ENCODE assay signal across 18 mouse cellular contexts in the genomic region with DNA sequence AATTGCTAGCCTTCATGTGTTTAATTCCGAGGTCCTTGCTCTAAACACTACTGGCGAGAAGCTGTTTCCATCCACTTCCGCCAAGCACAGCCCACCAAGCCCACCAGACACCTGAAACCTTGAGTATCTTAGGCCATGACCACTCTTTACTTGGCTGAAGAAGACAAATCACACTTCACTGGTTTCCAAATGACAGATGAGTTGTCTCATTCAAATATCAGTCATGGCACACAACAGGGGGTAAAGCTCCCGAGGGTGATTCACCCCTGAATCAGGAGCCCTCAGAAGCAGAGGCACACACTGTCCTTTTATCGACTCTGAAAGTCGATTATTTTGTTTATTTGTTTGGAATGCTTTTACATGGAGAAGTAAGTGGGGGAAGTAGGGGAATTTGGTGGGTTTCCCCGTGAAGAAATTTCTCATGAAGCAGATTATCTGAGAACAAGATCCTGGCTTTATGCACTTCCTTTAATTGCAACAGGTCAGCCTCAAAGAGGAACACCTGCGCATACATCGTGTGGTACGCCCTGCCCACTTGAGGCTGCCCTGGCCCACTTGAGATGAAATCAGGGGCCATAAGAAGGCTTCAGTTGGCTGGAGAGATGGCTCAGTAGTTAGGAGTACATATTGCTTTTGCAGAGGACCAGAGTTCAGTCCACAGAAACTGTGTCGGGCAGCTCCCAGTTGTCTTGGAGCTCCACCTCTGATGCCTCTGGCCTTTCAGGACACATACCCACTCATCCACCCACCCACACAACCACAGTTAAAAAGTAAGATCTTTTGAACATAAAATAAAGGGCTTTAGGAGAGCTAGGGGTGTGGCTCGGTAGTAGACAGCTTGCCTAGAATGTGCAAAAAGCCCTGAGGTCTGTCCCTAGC. TPM values are rescaled to one million over a fixed set of nuclear protein-coding genes. Genes with fewer than 3 reads are reported as not detected.
DNase-seq lines count a peak whose midpoint lies in the region; ATAC-seq and TF ChIP-seq lines count a peak whose summit lies in the region.
"Had no signal": no experiment of that assay in that cellular context is flagged by ENCODE, and none has a peak within 500 bp of the region (broad histone marks: within the 10 kb centered on the region; RNA-seq: fewer than 3 reads in every experiment).

No protein-coding gene starts in this region.

- H3K79me2 ChIP-seq in MEL (ENCODE audit: control insufficient read depth, insufficient read depth, low read length, poor library complexity), result no peaks in the 10 kb centered on the region

- no peak for TF ChIP-seq RAD21 in MEL (IDR thresholded peaks at IDR 0.05; ENCODE audit: low read depth, low read length)

- no peaks in the 10 kb centered on the region for H3K36me3 ChIP-seq in heart, embryonic 13.5 days
- H3K36me3 ChIP-seq in lung, embryonic 16.5 days (ENCODE audit: control insufficient read depth, insufficient read depth, low read length), result no peaks in the 10 kb centered on the region
- H3K36me3 ChIP-seq in MEL (ENCODE audit: control insufficient read depth in 1 of 2, insufficient read depth in 2 of 2, low read length in 2 of 2), result peaks cover 3 to 28% of the 10 kb centered on the region in 2 experiments; a peak in 2 of 4 replicates
- H3K36me3 ChIP-seq: midbrain, embryonic 15.5 days had no signal

- TF ChIP-seq EP300 in MEL (IDR thresholded peaks at IDR 0.05; ENCODE audit: low read depth in 1 of 2, low read length in 2 of 2), result 0 out of 4 replicates have a peak, but pooled peaks of 1 of the 2 experiments have one; percentile 8

- ATAC-seq in heart, embryonic 13.5 days (ENCODE audit: extremely low read depth, insufficient number of reproducible peaks, low FRiP score, low TSS enrichment), result no peak
- ATAC-seq in lung, embryonic 16.5 days (ENCODE audit: low read depth), result peak; percentile 61; the same call in 1 of the 2 replicates
- ATAC-seq in megakaryocyte, adult 5-6 weeks (ENCODE audit: poor library complexity, severe bottlenecking), result peak; percentile 85
- ATAC-seq: hindbrain, embryonic 16.5 days; midbrain, embryonic 15.5 days had no signal

- no peak for TF ChIP-seq POLR2A in MEL (IDR thresholded peaks at IDR 0.05; ENCODE audit: control insufficient read depth in 1 of 2, insufficient read depth in 1 of 2, low read depth in 1 of 2, low read length in 2 of 2, poor library complexity in 1 of 2)

- TF ChIP-seq CTCF in MEL (IDR thresholded peaks at IDR 0.05 in 2 of 3, conservative IDR thresholded peaks at IDR 0.05 in 1 of 3; ENCODE audit: control insufficient read depth in 1 of 3, insufficient read depth in 1 of 3, low read depth in 2 of 3, low read length in 3 of 3, poor library complexity in 1 of 3, severe bottlenecking in 1 of 3), result no peak

- no peak overlapping the region for H3K4me3 ChIP-seq in heart, embryonic 13.5 days
- H3K4me3 ChIP-seq in lung, embryonic 16.5 days (ENCODE audit: low read length), result no peak overlapping the region
- peak overlapping the region; percentile 3 to 9; a peak in 1 of 4 replicates for H3K4me3 ChIP-seq in MEL (ENCODE audit: control insufficient read depth in 1 of 2, insufficient read depth in 1 of 2, low read depth in 2 of 2, low read length in 2 of 2)
- H3K4me3 ChIP-seq: midbrain, embryonic 15.5 days had no signal

- 0 out of 2 replicates have a peak overlapping the region, but pooled peaks have one; percentile 53 for H3K27ac ChIP-seq in heart, embryonic 13.5 days (replicated peaks)
- no peak overlapping the region for H3K27ac ChIP-seq in lung, embryonic 16.5 days (ENCODE audit: low read length)
- peak overlapping the region; percentile 90 for H3K27ac ChIP-seq in MEL (ENCODE audit: control insufficient read depth, low read depth, low read length)
- H3K27ac ChIP-seq: macrophage; midbrain, embryonic 15.5 days; stomach, postnatal 0 days had no signal

- peaks cover 9% of the 10 kb centered on the region; the same call in 1 of the 2 replicates for H3K27me3 ChIP-seq in heart, embryonic 13.5 days (replicated peaks)
- no peaks in the 10 kb centered on the region for H3K27me3 ChIP-seq in lung, embryonic 16.5 days (ENCODE audit: control insufficient read depth, insufficient read depth, low read depth, low read length)
- no peaks in the 10 kb centered on the region for H3K27me3 ChIP-seq in MEL (ENCODE audit: control insufficient read depth in 1 of 2, insufficient read depth in 2 of 2, low read length in 2 of 2)
- H3K27me3 ChIP-seq: midbrain, embryonic 15.5 days had no signal

- H3K4me2 ChIP-seq in heart, embryonic 13.5 days, result no peak overlapping the region
- no peak overlapping the region for H3K4me2 ChIP-seq in lung, embryonic 16.5 days (ENCODE audit: low read depth, low read length)
- H3K4me2 ChIP-seq: midbrain, embryonic 15.5 days had no signal

- no peaks in the 10 kb centered on the region for H3K9me3 ChIP-seq in heart, embryonic 13.5 days
- H3K9me3 ChIP-seq in lung, embryonic 16.5 days (ENCODE audit: control insufficient read depth, low read length), result no peaks in the 10 kb centered on the region
- H3K9me3 ChIP-seq in MEL (replicated peaks; ENCODE audit: insufficient read depth, low read length), result no peaks in the 10 kb centered on the region
- H3K9me3 ChIP-seq: midbrain, embryonic 15.5 days had no signal

- DNase-seq in heart, adult 9 months (ENCODE audit: low spot score in 2 of 2), result no peak
- DNase-seq in lung, postnatal 36 days, result no peak
- DNase-seq in MEL (ENCODE audit: low read depth, low spot score), result peak; percentile 51
- no peak for DNase-seq in embryo, embryonic 11 days
- DNase-seq in layer of hippocampus, adult 9-11 months, result no peak
- DNase-seq: adrenal gland, adult 2 months; cerebellum, adult 9-11 months; gastrocnemius, postnatal 14 days; kidney, adult 18-20 months; kidney, postnatal 36 days; right cerebral cortex, adult 18-20 months had no signal

- H3K4me1 ChIP-seq in heart, embryonic 13.5 days, result peaks cover 17% of the 10 kb centered on the region
- H3K4me1 ChIP-seq in lung, embryonic 16.5 days (replicated peaks; ENCODE audit: control insufficient read depth, insufficient read depth, low read length), result peaks cover 15% of the 10 kb centered on the region
- H3K4me1 ChIP-seq in MEL (ENCODE audit: control insufficient read depth in 1 of 2, insufficient read depth in 2 of 2, low read length in 2 of 2), result peaks cover 29 to 35% of the 10 kb centered on the region in 2 experiments
- H3K4me1 ChIP-seq: midbrain, embryonic 15.5 days had no signal

- WGBS in heart, embryonic 13.5 days, result 74% methylated on average over 12 of the region's 12 CpGs
- 53% methylated on average over 12 of the region's 12 CpGs for WGBS in lung, embryonic 16.5 days

- no peak overlapping the region for H3K9ac ChIP-seq in heart, embryonic 13.5 days
- no peak overlapping the region for H3K9ac ChIP-seq in lung, embryonic 16.5 days (ENCODE audit: low read length)
- H3K9ac ChIP-seq in MEL (ENCODE audit: control insufficient read depth, low read depth, low read length, poor library complexity, severe bottlenecking), result peak overlapping the region; percentile 24
- H3K9ac ChIP-seq: midbrain, embryonic 15.5 days had no signal

TF ChIP-seq in MEL, 35 proteins besides CTCF, POLR2A, EP300 and RAD21:
- no peak for TF ChIP-seq MAX (IDR thresholded peaks at IDR 0.05; ENCODE audit: low read length)
- no peak for TF ChIP-seq TBP (IDR thresholded peaks at IDR 0.05; ENCODE audit: low read depth, low read length)
- no peak for TF ChIP-seq MYB (IDR thresholded peaks at IDR 0.05; ENCODE audit: low read depth, low read length)
- no peak for TF ChIP-seq HCFC1 (IDR thresholded peaks at IDR 0.05; ENCODE audit: low read depth, low read length)
- TF ChIP-seq BHLHE40 (IDR thresholded peaks at IDR 0.05; ENCODE audit: borderline replicate concordance, low read depth, low read length), result 0 out of 2 replicates have a peak, but pooled peaks have one; percentile 10
- TF ChIP-seq ELF1 (IDR thresholded peaks at IDR 0.05; ENCODE audit: low read depth, low read length), result no peak
- TF ChIP-seq USF2 (IDR thresholded peaks at IDR 0.05; ENCODE audit: borderline replicate concordance in 1 of 2, insufficient read depth in 1 of 2, low read depth in 1 of 2, low read length in 2 of 2), result no peak
- peak; percentile 42; the same call in 1 of the 2 replicates for TF ChIP-seq NRF1 (IDR thresholded peaks at IDR 0.05; ENCODE audit: insufficient read depth, low read depth, low read length, poor library complexity, severe bottlenecking)
- no peak for TF ChIP-seq GABPA (IDR thresholded peaks at IDR 0.05; ENCODE audit: low read depth, low read length)
- TF ChIP-seq RCOR1 (IDR thresholded peaks at IDR 0.05; ENCODE audit: low read depth, low read length), result peak; percentile 19; the same call in 1 of the 2 replicates
- TF ChIP-seq POLR2AphosphoS2 (IDR thresholded peaks at IDR 0.05; ENCODE audit: low read length), result no peak
- TF ChIP-seq MAZ (IDR thresholded peaks at IDR 0.05; ENCODE audit: low read depth, low read length), result no peak
- no peak for TF ChIP-seq SMC3 (IDR thresholded peaks at IDR 0.05; ENCODE audit: low read depth, low read length)
- TF ChIP-seq TCF12 (IDR thresholded peaks at IDR 0.05; ENCODE audit: low read depth, low read length), result no peak
- TF ChIP-seq ZMIZ1 (IDR thresholded peaks at IDR 0.05; ENCODE audit: low read depth, low read length), result no peak

RNA-seq across cellular contexts. Expression of a gene that starts 12.3 kb away (rescaled TPM):
- 3.0 and 3.1 TPM in 2 replicates for polyA plus RNA-seq in heart, embryonic 13.5 days (2015; fragmentation: Nextera tagmentation; extraction: Ambion mirVana)
- polyA plus RNA-seq in lung, embryonic 16.5 days (2015; fragmentation: Nextera tagmentation; extraction: Ambion mirVana), result 5.7 and 5.9 TPM in 2 replicates
- total RNA-seq in MEL (2012; rRNA removed), result 45.7 and 45.9 TPM in 2 replicates
- polyA plus RNA-seq in MEL (2012; ENCODE audit: insufficient read depth in 1 of 2, insufficient read length in 2 of 2, low read depth in 1 of 2, low replicate concordance in 2 of 2, missing spikeins in 1 of 2), result 100 to 1,000 TPM in 1 of 2 experiments, 10 to 100 TPM in 1; 49.8 to 152 TPM
- total RNA-seq in megakaryocyte, adult 5-6 weeks (2015), result 76.6 and 78.3 TPM in 2 replicates
- total RNA-seq in megakaryocyte, adult 5-6 weeks (2017), result 129 and 130 TPM in 2 replicates

RNA-seq across cellular contexts. Expression of a gene that starts 47.8 kb away (rescaled TPM):
- polyA plus RNA-seq in heart, embryonic 13.5 days (2015; fragmentation: Nextera tagmentation; extraction: Ambion mirVana), result 41.4 and 42.1 TPM in 2 replicates
- 22.1 and 26.0 TPM in 2 replicates for polyA plus RNA-seq in lung, embryonic 16.5 days (2015; fragmentation: Nextera tagmentation; extraction: Ambion mirVana)
- total RNA-seq in MEL (2012; rRNA removed), result 28.3 and 31.5 TPM in 2 replicates
- 10 to 100 TPM in 1 of 2 experiments, not detected in 1; 60.6 TPM for polyA plus RNA-seq in MEL (2012; ENCODE audit: insufficient read depth in 1 of 2, insufficient read length in 2 of 2, low read depth in 1 of 2, low replicate concordance in 2 of 2, missing spikeins in 1 of 2)
- 1.2 and 2.9 TPM in 2 replicates for total RNA-seq in megakaryocyte, adult 5-6 weeks (2015)
- 1.5 and 1.9 TPM in 2 replicates for total RNA-seq in megakaryocyte, adult 5-6 weeks (2017)

Comparison
In these comparisons a context has a peak if more than half of its experiments do, and no peak if none do; other contexts are left out.
1. H3K4me3 ChIP-seq: peak in MEL (2 of 2); none in heart, embryonic 13.5 days (single experiment) and lung, embryonic 16.5 days (single experiment).